Mouse (Mus musculus) spleen, postnatal 4 days (tissue): Measurements from ENCODE around the gene Ptn.

ENCODE experiments used
- DNase-seq, 2 experiments: peaks; one replicate each; pipeline ENCODE4 v3.0.0; 2022; ENCODE audit warnings: low spot score in 2 of 2

The Ptn gene

GRCm38 (mm10) chr6:36815992-36816391 is 6.0 kb upstream of the Ptn start:
- no peak for DNase-seq

- no peak for DNase-seq
Observed at GRCm38 (mm10) chr6:36812666-36813515, 2.9 kb upstream of the Ptn start.

GRCm38 (mm10) chr6:36810448-36810847 is 428 bp upstream of the Ptn start:
- DNase-seq: no peak

GRCm38 (mm10) chr6:36809311-36809726 is 701 bp downstream of the Ptn start:
- no peak for DNase-seq

GRCm38 (mm10) chr6:36808306-36809058 is 1.5 kb downstream of the Ptn start:
- no peak for DNase-seq

- no peak for DNase-seq
Observed at GRCm38 (mm10) chr6:36806906-36807305, 3.1 kb downstream of the Ptn start.

- DNase-seq: no peak
Observed at GRCm38 (mm10) chr6:36800309-36800946, 9.6 kb downstream of the Ptn start.

GRCm38 (mm10) chr6:36797066-36797655 is 12.9 kb downstream of the Ptn start:
- no peak for DNase-seq

GRCm38 (mm10) chr6:36794535-36794934 is 15.5 kb downstream of the Ptn start:
- DNase-seq: no peak

- no peak for DNase-seq
Observed at GRCm38 (mm10) chr6:36793775-36794174, 16.2 kb downstream of the Ptn start.

- no peak for DNase-seq
Observed at GRCm38 (mm10) chr6:36789261-36789660, 20.8 kb downstream of the Ptn start.

GRCm38 (mm10) chr6:36788576-36789191 is 21.3 kb downstream of the Ptn start:
- no peak for DNase-seq

GRCm38 (mm10) chr6:36784682-36785208 is 25.3 kb downstream of the Ptn start:
- DNase-seq: no peak

GRCm38 (mm10) chr6:36782481-36782880 is 27.5 kb downstream of the Ptn start:
- no peak for DNase-seq

GRCm38 (mm10) chr6:36777567-36778337 is 32.3 kb downstream of the Ptn start:
- DNase-seq: no peak

GRCm38 (mm10) chr6:36777039-36777438 is 33.0 kb downstream of the Ptn start:
- no peak for DNase-seq

- no peak for DNase-seq
Observed at GRCm38 (mm10) chr6:36775647-36776360, 34.2 kb downstream of the Ptn start.

- no peak for DNase-seq
Observed at GRCm38 (mm10) chr6:36772541-36772940, 37.5 kb downstream of the Ptn start.

- no peak for DNase-seq
Observed at GRCm38 (mm10) chr6:36769012-36769411, 41.0 kb downstream of the Ptn start.

- DNase-seq: no peak
Observed at GRCm38 (mm10) chr6:36766941-36767340, 43.1 kb downstream of the Ptn start.
